Mouse (Mus musculus): Measurements from ENCODE around the gene Amd1.

Gene Amd1

GRCm38 (mm10) chr10:40302140-40302985, at the start of gene Amd1:
Amd1 (minus strand) TSS chr10:40302186.
- peak; percentile 99 for DNase-seq (ENCODE audit: extremely low spot score)

GRCm38 (mm10) chr10:40351156-40351555, 49.2 kb upstream of the Amd1 start:
- DNase-seq (ENCODE audit: extremely low spot score) = no peak

GRCm38 (mm10) chr10:40350245-40350932, 48.4 kb upstream of the Amd1 start:
- DNase-seq (ENCODE audit: extremely low spot score) = no peak

DNA sequence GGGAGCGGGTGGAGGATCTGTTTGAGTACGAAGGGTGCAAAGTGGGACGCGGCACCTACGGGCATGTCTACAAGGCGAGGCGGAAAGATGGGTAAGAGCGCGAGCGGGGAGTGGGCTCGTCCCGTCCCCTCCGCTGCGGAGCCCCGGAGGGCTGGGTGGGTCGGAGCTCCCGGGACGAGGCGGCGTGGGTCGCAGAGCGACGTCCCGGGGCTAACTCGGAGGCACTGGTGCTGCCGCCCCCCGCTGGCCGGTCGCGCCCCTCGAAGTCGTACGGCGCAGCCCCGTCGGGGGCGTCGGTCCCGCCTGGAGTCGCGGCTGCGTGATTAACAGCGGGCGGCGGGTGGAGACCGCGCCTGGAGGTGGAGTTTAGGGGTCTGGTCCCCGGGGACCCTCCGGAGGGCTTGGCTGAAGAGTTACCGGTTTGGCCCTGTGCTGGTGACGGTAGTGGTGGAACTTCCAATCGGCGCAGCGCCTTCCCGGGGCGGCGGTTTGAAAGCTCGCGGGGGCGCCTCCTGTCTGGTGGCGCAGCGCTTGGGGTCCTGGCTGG, 47.7 kb upstream of the Amd1 start:
- DNase-seq (ENCODE audit: extremely low spot score) = peak; percentile 72

GRCm38 (mm10) chr10:40348566-40349536, 46.9 kb upstream of the Amd1 start:
- DNase-seq (ENCODE audit: extremely low spot score) = peak; percentile 97

DNA sequence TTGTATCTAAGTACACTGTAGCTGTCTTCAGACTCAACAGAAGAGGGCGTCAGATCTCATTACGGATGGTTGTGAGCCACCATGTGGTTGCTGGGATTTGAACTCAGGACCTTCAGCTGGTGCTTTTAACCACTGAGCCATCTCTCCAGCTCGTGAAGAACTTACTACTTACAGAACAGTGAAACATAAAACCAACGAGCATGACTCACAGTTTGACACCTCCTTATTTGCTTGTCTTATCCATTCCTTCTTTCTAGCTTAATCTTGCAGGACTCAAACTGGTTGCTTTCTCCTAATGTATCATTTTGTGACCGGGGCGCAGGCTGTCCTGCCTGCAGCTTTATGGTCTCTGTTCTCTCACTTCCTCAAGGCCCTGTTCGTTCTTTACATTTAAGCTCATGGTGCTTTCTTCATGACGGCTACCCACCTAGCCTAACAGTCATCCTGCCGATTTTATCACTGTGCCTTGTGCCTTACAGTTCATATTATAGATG, 45.5 kb upstream of the Amd1 start:
- no peak for DNase-seq (ENCODE audit: extremely low spot score)

- no peak for DNase-seq (ENCODE audit: extremely low spot score)
Observed at GRCm38 (mm10) chr10:40346776-40347403, 44.9 kb upstream of the Amd1 start.

DNA sequence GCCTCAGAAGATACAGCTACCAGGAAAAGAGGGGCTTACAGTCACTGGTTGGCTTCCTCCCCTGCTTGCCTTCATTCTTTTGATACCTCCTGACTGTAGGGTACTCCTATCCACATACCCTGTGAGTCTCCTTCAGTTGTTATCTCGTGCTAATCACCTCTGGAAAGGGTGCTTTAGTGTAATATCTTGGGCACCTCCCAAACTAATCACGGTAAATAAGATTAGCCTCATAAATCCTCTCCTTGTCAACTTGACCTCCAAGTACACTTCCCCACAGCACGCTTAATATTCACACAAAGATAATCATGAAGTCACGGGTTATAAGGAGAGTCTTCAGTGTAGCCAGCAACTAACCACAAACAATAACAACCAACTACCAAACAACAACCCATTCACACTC, 40.0 kb upstream of the Amd1 start:
- DNase-seq (ENCODE audit: extremely low spot score) = no peak

DNA sequence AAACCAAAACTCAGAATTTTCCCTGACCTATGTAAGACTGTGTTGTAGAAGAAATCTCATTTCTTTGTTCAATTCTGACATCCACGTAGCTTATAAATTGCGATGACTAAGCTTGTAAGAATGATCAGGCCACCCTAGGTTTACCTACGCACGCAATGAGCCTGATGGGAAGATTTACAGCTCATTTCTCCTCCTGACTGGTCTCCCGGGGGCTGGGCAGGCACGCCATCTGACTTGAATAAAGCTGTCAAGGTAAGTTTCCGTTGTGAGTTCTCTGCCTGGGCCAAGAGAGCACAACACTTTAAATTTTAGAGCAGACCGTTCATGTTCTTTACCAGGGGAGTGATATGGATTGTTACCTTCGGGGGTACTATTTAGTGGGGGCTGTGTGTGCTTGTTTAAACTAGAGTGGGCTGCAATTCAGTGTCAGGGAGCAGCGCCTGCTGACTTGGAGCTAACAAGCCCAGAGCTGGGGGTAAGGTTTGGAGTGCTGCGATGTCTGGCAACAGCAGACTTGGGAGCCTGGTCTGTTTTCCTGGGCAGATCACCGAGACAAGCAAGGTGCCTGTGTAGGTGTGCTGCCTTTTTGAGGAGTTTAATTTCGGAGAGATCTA, 37.5 kb upstream of the Amd1 start, which contains the start of gene Cdk19:
Gene Cdk19 (plus strand): TSS at position 214 of the 614 bp plus-strand sequence.
- no peak for DNase-seq (ENCODE audit: extremely low spot score)

DNA sequence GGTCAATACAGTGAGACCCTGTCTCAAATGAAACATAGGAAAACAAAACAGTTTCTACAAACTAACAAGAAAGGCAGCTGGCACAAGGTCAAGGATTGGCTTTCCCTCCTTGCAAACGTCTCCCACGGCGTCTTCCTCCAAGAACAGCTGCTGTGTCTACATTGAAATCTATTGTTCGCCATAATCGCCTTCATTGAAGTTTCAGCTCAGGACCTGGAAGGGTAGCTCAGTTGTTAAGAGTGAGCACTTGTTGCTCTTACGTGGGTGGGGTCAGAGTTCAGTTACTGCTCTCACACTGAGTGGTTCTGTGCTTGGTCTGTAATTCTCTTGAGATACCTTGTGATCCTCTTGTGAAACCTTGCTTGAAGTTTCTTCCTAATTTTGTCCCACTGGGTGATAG, 30.9 kb upstream of the Amd1 start:
- DNase-seq (ENCODE audit: extremely low spot score) = no peak

GRCm38 (mm10) chr10:40330262-40330661, 28.3 kb upstream of the Amd1 start:
- no peak for DNase-seq (ENCODE audit: extremely low spot score)

DNA sequence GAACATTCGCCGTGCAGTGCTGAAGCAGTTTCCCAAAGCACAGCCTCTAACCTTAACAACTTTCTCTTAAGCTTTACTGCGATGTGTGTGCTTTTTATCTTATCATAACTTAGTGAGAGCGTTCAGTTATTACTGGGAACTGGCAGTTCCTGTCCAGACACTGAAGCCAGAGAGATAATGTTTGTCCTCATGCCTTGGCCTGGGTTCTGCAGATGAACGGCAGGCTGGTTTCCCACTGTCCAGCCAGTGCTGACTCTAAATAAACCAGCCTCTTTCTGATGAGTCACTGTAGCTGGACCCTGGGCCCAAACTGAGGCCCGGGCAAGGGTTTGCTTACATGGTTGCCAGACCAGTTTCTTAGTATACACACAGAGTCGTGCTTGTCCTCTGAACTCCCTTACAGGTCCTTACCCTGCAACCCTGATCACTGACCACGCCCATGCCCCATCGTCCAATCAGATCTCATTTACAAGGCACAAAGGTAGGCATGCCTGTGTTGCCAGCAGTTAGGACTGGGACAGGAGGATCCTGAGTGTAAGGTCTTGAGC, 26.1 kb upstream of the Amd1 start:
- no peak for DNase-seq (ENCODE audit: extremely low spot score)

GRCm38 (mm10) chr10:40320306-40320705, 18.3 kb upstream of the Amd1 start:
- no peak for DNase-seq (ENCODE audit: extremely low spot score)

DNA sequence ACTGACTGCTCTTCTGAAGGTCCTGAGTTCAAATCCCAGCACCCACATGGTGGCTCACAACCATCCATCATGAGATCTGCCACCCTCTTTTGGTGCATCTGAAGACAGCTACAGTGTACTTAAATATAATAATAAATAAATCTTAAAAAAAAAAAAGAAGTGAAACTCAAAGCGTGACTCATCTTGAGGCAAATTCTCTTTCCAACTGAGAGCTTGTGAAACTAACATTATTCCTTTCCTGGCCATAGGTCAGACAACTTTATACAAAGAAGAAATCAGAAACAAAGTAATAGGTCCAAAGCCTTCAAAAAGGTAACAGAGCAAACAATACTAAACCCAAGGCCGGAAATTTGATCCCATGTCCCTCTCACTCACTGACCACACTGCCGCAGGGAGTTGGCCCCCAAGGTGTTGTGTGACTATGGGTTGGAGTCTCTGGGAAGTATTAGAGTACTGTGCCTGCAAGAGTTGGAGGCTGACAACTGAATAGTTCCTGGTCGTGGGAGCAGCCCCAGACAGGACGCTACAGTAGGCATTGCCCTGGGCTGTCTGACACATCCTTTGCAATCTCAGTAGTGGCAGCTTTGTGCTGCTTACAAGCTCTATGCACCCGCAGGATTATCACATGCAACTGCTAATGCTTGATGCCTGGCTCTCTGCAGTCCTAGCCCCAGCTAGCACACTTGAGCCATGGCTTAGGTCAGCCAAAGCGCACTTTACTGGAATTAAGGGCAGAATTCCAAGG, 15.0 kb upstream of the Amd1 start:
- DNase-seq (ENCODE audit: extremely low spot score) = no peak

- no peak for DNase-seq (ENCODE audit: extremely low spot score)
Observed at GRCm38 (mm10) chr10:40312781-40313180, 10.8 kb upstream of the Amd1 start.

DNA sequence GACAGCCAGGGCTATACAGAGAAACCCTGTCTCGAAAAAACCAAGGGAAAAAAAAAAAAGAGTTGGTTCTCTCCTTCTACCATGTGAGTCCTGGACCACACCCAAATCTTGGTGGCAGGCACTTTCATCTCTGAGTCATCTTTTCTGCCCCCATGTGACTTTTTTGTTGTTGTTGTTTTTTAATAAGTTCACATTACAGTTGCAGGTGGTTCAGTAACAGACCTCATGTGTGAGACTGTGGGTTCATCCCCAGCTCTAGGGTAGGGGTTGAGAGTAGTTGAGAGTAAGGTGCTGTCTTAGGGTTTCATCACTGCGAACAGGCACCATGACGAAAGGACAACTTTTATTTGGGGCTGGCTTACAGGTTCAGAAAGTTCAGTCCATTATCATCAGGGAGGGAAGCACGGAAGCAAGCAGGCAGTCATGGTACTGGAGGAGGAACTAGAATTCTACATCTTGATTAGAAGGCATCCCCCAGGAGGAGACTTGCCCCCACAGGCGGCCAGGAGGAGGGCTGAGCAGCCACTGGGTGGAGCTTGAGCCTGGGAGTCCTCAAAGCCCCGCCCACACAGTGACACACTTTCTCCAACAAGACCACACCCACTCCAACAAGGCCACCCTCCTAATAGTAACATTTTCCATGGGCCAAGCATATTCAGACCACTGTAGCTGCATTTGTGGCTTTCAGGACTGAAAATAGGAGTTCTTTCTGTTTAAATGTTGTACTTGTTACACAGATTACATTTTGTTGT, 8.1 kb upstream of the Amd1 start:
- no peak for DNase-seq (ENCODE audit: extremely low spot score)

GRCm38 (mm10) chr10:40307826-40308583, 6.0 kb upstream of the Amd1 start:
- DNase-seq (ENCODE audit: extremely low spot score) = no peak

DNA sequence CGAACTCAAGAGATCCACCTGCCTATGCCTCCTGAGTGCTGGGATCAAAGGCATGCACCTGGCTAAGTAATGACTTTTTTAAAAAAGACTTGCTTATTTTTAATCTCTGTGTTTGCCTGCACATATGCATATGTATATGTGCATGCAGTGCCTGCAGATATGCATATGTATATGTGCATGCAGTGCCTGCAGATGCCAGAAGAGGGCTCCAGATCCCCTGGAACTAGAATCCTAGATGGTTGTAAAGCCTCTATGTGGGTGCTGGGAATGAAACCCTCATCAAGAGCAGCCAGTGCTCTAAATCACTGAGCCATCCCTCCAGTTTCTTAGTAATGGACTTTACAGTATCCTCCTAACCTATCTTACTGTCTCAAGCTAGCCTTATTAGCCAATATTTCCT, 4.0 kb upstream of the Amd1 start:
- no peak for DNase-seq (ENCODE audit: extremely low spot score)

Data from embryo, embryonic 9.5 days (tissue).